Mouse (Mus musculus) liver, postnatal 0 days (tissue): ENCODE data around the gene Acp1. TPM values are rescaled to one million over a fixed set of nuclear protein-coding genes. Genes with fewer than 3 reads are reported as not detected.

Source experiments
- ATAC-seq: fragments of 200-750 bp; cut with Nextera tagmentation; 2 replicates; pipeline ENCODE4 v1.8.0; 2017; ENCODE audit warnings: mild to moderate bottlenecking, moderate library complexity
- DNase-seq: peaks from one replicate; pipeline ENCODE4 v3.0.0-alpha.2; 2016
- H3K27ac ChIP-seq: fragments of 300-500 bp; sonication (generic); 2 replicates; pipeline ENCODE4 v1.5.1; 2014; ENCODE audit warnings: antibody characterized with exemption, moderate library complexity, mild to moderate bottlenecking, low read depth
- H3K27me3 ChIP-seq: fragments of 300-500 bp; sonication (generic); 2 replicates; pipeline ENCODE4 v1.6.1; 2014; ENCODE audit warnings: low read length, control low read depth, mixed read lengths; ENCODE audit not compliant: insufficient read depth
- H3K36me3 ChIP-seq: fragments of 300-500 bp; sonication (generic); replicated peaks from 2 replicates; pipeline ENCODE4 v1.6.1; 2014; ENCODE audit warnings: mild to moderate bottlenecking, control low read depth, low read length, moderate library complexity, mixed read lengths; ENCODE audit not compliant: insufficient read depth
- H3K4me1 ChIP-seq: fragments of 300-500 bp; sonication (generic); 2 replicates; pipeline ENCODE4 v1.6.1; 2014; ENCODE audit warnings: antibody characterized with exemption, mild to moderate bottlenecking, control low read depth; ENCODE audit not compliant: insufficient read depth
- H3K4me2 ChIP-seq: fragments of 300-500 bp; sonication (generic); 2 replicates; pipeline ENCODE4 v1.6.1; 2014; ENCODE audit warnings: low read depth, mild to moderate bottlenecking, low read length, moderate library complexity, mixed read lengths
- H3K4me3 ChIP-seq: fragments of 300-500 bp; sonication (generic); 2 replicates; pipeline ENCODE4 v1.5.1; 2014; ENCODE audit warnings: low read depth, low read length
- H3K9ac ChIP-seq: fragments of 300-500 bp; sonication (generic); replicated peaks from 2 replicates; pipeline ENCODE4 v1.6.1; 2014; ENCODE audit warnings: mild to moderate bottlenecking, moderate library complexity
- H3K9me3 ChIP-seq: fragments of 300-500 bp; sonication (generic); 2 replicates; pipeline ENCODE4 v1.6.1; 2016; ENCODE audit warnings: mild to moderate bottlenecking, control low read depth, low read length, mixed read lengths
- CTCF ChIP-seq: sonication (generic); IDR thresholded peaks from 2 replicates; pipeline ENCODE4 v1.5.1; 2016; ENCODE audit warnings: antibody characterized with exemption, low read depth
- EP300 ChIP-seq: IDR thresholded peaks from 2 replicates; pipeline ENCODE4 v1.6.1; 2016; ENCODE audit warnings: antibody characterized with exemption, low read depth, mild to moderate bottlenecking
- WGBS: fragments of 180-500 bp; shearing (Covaris S2); extraction: QIAGEN DNeasy Blood & Tissue Kit; methylation state at CpG from one replicate; pipeline ENCODE4 v1.1.7; 2014; ENCODE audit not compliant: insufficient replicate concordance; 5-methylcytosine and 5-hydroxymethylcytosine counted together
- polyA plus RNA-seq: library from polyadenylated mRNA; unstranded; fragments of >200 nt; fragmentation: Nextera tagmentation; extraction: Ambion mirVana; gene quantifications from 2 replicates; pipeline ENCODE4 v1.2.1, GENCODE M21; 2015

The Acp1 gene
- 164 and 171 TPM in 2 replicates for polyA plus RNA-seq

DNA sequence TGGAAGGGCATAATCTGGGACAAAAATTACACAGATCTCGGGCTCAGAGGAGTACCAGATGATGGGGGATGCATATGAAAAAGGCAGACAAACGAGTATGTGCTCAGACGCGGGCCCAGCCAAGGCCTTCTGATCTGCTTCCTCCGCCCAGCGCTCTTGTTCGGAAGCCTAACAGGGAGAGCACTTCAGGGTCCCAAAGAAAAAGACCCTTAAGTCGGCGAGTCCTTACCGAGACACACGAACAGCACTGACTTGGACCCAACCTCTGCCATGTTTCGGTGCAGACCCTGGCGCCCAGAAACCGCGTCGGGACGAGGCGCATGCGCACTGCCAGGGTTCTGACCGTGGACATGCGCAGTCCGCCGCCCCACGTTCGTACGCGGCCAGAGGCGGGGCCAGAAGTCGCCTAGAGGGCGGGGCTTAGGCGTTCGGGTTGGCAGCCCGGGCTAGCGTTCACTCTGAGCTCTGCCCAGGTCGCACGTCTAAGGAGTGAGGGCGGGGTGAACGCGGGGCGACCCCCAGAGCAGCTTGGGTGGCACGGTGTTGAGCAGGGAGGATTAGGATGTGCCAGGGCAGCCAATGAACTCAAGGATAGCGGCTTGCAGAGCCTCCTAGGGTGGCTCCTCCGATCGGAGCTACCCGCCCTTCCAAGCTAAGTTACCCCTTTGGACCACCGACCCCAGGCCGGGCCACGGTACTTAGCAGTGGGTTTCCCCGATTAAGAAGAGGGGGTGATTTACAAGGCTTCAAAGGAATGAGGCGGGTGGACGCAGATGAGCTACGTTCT, at the start of gene Acp1, which contains the start of gene Sh3yl1:
TSS of gene Acp1 (minus strand) at position 329 of the 787 bp plus-strand sequence.
TSS of gene Sh3yl1 (plus strand) at position 408 of the 787 bp plus-strand sequence.
- Histone ChIP-seq H3K4me1 (peaks cover 23% of the 10 kb centered on the region), H3K36me3 (peaks cover under 1% of the 10 kb centered on the region; the same call in 1 of the 2 replicates), H3K9ac (peak within 1 kb of the TSS; percentile 83), H3K4me3 (peak within 1 kb of the TSS; percentile 81), H3K27ac (peak within 1 kb of the TSS; percentile 90), H3K4me2 (peak within 1 kb of the TSS; percentile 97), H3K27me3 (0 out of 2 replicates have a peak, but pooled peaks cover 3% of the 10 kb centered on the region), H3K9me3 (no peaks in the 10 kb centered on the region)
- no peak for TF ChIP-seq EP300
- no peak for TF ChIP-seq CTCF
- WGBS = 1% methylated on average over 52 of the region's 52 CpGs
- ATAC-seq (peak; percentile 90), DNase-seq (peak; percentile 97)

DNA sequence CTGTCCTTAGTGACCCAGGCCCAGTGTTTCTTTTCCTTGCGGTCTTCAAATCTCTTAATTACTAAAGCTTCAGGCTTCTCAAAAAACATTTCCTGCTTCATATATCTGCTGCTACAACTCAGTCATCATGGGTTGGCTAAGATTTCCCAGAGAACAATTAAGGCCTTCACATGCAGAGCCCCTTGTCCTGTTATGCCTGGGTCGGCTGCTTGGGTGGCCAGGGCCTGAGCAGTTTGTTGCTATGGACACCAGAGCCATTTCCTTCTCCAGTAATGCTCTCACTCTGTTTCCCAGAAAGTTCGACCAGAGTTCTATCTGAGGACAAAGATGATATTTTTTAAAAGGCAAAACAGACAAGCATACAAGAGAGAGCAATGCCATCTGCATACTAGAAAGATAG, 32.8 kb upstream of the Acp1 start:
- Histone ChIP-seq H3K4me3 (no peak overlapping the region), H3K36me3 (no peaks in the 10 kb centered on the region; the same call in none of the 2 replicates), H3K9me3 (no peaks in the 10 kb centered on the region), H3K27ac (peak overlapping the region; percentile 64), H3K27me3 (no peaks in the 10 kb centered on the region), H3K9ac (no peak overlapping the region), H3K4me2 (no peak overlapping the region), H3K4me1 (no peaks in the 10 kb centered on the region; the same call in 1 of the 2 replicates)
- ATAC-seq (no peak), DNase-seq (no peak)
- WGBS = 68% methylated on average over 3 of the region's 3 CpGs
- TF ChIP-seq CTCF = no peak
- no peak for TF ChIP-seq EP300

- ATAC-seq = peak; percentile 97
- H3K36me3 ChIP-seq = no peaks in the 10 kb centered on the region; the same call in none of the 2 replicates
These were observed 31.9 kb upstream of the Acp1 start for GRCm38 (mm10) chr12:30943057-30943986.

DNA sequence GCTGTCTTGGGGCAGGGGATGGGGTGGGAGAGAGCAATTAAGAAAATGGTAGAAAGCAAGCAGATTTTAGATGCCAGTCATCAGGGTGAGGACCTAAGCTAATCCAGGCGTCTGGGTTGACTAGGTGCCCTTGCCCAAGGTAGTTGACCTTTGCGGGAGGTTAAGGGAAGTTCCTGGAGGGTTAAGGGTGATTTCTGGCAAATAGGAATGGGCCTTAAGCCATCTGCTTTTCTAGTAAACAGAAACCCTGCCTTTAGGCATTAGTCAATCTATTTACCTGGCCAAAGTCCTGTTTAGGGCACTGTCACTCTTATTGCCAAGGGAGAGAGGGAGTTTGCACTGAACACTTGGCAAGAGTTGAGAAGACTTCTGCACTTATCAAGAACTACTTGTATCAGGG, 25.5 kb upstream of the Acp1 start:
- Histone ChIP-seq H3K27me3 (no peaks in the 10 kb centered on the region), H3K27ac (peak overlapping the region; percentile 72), H3K4me2 (no peak overlapping the region), H3K9ac (no peak overlapping the region), H3K4me1 (peaks cover 3% of the 10 kb centered on the region; the same call in 1 of the 2 replicates), H3K36me3 (no peaks in the 10 kb centered on the region; the same call in 1 of the 2 replicates), H3K4me3 (no peak overlapping the region), H3K9me3 (no peaks in the 10 kb centered on the region)
- peak; percentile 37 for DNase-seq
- TF ChIP-seq CTCF (no peak), EP300 (peak; percentile 57)
- peak; percentile 99 for ATAC-seq
- WGBS = 62% methylated on average over 2 of the region's 2 CpGs

More at GRCm38 (mm10) chr12:30943057-30943986, 31.9 kb upstream of the Acp1 start:
- no peak for TF ChIP-seq EP300
- TF ChIP-seq CTCF = peak; percentile 43
- Histone ChIP-seq H3K9ac (no peak overlapping the region), H3K4me3 (no peak overlapping the region), H3K4me1 (no peaks in the 10 kb centered on the region; the same call in 1 of the 2 replicates), H3K27ac (peak overlapping the region; percentile 64), H3K9me3 (no peaks in the 10 kb centered on the region), H3K27me3 (no peaks in the 10 kb centered on the region), H3K4me2 (no peak overlapping the region)
- 78% methylated on average over 14 of the region's 14 CpGs for WGBS
- DNase-seq = peak; percentile 24

DNA sequence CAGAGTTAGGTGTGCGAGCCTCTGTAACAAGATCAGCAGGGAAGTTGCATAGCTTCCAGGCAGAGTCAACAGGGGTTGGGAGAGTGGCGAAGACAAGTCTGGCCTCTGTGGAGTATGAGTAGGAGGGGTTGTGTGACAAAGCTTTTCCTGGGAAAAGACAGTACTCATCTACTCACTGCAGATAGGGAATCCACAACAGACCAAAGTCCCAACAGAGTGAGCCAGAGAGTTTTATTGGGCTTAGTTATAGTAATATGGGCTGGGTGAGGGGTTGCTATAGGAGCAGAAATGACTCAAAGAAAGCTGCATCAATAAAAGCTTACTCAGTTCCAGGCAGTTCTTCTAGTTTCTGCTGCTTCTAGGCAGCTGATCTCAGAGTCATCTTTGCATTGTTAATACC, 21.9 kb upstream of the Acp1 start:
- DNase-seq (no peak), ATAC-seq (no peak)
- Histone ChIP-seq H3K9me3 (no peaks in the 10 kb centered on the region), H3K27ac (no peak overlapping the region), H3K27me3 (no peaks in the 10 kb centered on the region), H3K4me3 (no peak overlapping the region), H3K9ac (no peak overlapping the region), H3K36me3 (no peaks in the 10 kb centered on the region; the same call in 1 of the 2 replicates), H3K4me1 (peaks cover 3% of the 10 kb centered on the region; the same call in 1 of the 2 replicates), H3K4me2 (no peak overlapping the region)
- WGBS = 89% methylated on average over 2 of the region's 2 CpGs
- TF ChIP-seq CTCF (no peak), EP300 (no peak)
